Mouse (Mus musculus): ENCODE data around the gene Robo3.

The Robo3 gene

GRCm38 (mm10) chr9:37367301-37368080 lies 65.6 kb downstream of the Robo3 start, which contains the start of gene Hepacam:
Hepacam (plus strand) TSS chr9:37367351.
- no peak for DNase-seq

- DNase-seq = peak; percentile 39
These were observed 67.3 kb downstream of the Robo3 start for GRCm38 (mm10) chr9:37365706-37366105.
